Mouse (Mus musculus) myocyte (in vitro differentiated cells): ENCODE results near the gene Fam13a.

Experiments
- POLR2A ChIP-seq: IDR thresholded peaks from one replicate; pipeline ENCODE4 v1.6.1; 2011; ENCODE audit warnings: low read depth, mild to moderate bottlenecking, control low read depth, moderate library complexity; ENCODE audit not compliant: insufficient read length
- TCF3 ChIP-seq: IDR thresholded peaks from one replicate; pipeline ENCODE4 v1.6.1; 2011; ENCODE audit warnings: low read depth, control low read depth; ENCODE audit not compliant: insufficient read length

- TF ChIP-seq TCF3 (no peak), POLR2A (no peak)
These were observed 7.2 kb upstream of the Fam13a start for GRCm38 (mm10) chr6:59031539-59031938.
